Mouse (Mus musculus) right cerebral cortex, postnatal 4 days (tissue): Measurements from ENCODE around the gene Gm15114.
"Not testable (repeated sequence)": the region's sequence is repeated elsewhere in the genome, so short reads cannot be mapped to it uniquely, and the experiment has no call there.

Experiments used
- DNase-seq: peaks from one replicate; pipeline ENCODE4 v3.0.0-alpha.2; 2022

The Gm15114 gene

DNA sequence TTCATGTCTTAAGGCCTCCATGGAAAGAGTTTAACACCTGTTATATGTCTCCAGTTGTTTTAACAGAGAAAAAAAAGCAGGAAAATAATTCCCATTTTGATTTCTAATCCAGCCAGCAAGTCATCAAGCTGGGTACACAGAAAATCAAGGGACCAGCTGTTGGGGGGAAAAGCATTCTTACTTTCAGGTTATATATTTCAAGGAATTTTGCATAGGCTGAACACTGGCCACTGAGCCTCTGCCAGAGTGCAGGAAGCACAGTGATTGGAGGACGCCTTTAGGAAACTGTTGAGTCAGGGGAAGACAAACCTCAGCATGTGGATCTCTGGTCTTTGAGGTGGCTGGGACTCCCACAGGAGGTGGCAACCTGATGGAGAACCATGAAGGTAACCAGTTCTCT lies at the start of gene Gm15114:
Gm15114 (plus strand) TSS at position 301 of the 400 bp plus-strand sequence.
- not testable (repeated sequence) for DNase-seq
